ENCODE assay signal across 8 mouse cellular contexts in the genomic region with DNA sequence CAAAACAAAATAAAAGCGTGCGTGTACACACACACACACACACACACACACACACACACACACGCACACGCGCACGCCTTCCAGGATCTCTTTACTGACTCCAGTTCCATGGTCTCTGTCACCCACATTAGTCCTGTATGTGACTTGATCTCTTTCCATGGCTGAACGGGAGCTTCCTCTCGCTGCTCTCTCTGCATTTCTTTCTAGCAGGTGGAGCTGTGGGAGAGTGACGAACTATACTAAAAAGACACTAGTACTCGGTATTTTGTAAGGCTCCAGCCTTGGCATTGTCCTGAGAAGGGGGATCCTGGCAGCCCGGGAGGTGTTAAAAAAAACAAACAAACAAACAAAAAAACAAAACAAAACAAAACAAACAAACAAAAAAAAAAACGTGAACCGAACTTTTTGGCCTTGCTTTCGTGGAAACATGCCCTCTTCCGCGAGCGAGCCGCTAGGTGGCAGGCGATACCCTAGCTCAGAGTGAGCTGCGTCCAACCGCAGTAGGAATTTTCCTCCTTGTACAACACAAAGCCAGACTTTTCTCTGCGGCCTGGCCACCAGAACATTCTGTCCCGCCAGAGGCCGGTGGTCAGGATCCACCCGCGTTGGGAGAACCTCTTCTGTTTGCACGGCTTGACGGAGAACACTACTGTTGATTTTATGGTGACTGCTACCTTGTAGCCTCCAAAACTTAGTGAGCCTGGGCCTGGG. TPM values are rescaled to one million over a fixed set of nuclear protein-coding genes. Genes with fewer than 3 reads are reported as not detected.
DNase-seq lines count a peak whose midpoint lies in the region; ATAC-seq and TF ChIP-seq lines count a peak whose summit lies in the region.

No protein-coding gene starts in this region.

- H3K4me3 ChIP-seq in embryonic fibroblast, embryonic 13.5 days (ENCODE audit: insufficient read depth, low read length) = no peak overlapping the region
- peak overlapping the region; percentile 31; the same call in 1 of the 2 replicates for H3K4me3 ChIP-seq in heart, embryonic 10.5 days
- no peak overlapping the region for H3K4me3 ChIP-seq in kidney, embryonic 14.5 days (ENCODE audit: low read length)
- H3K4me3 ChIP-seq in limb, embryonic 15.5 days = no peak overlapping the region
- no peak overlapping the region for H3K4me3 ChIP-seq in midbrain, postnatal 0 days (ENCODE audit: low read depth, low read length)

- H3K36me3 ChIP-seq in heart, embryonic 10.5 days = no peaks in the 10 kb centered on the region
- H3K36me3 ChIP-seq in kidney, embryonic 14.5 days (ENCODE audit: control insufficient read depth, insufficient read depth, low read length) = no peaks in the 10 kb centered on the region
- H3K36me3 ChIP-seq in limb, embryonic 15.5 days = no peaks in the 10 kb centered on the region
- H3K36me3 ChIP-seq in midbrain, postnatal 0 days (ENCODE audit: insufficient read depth, low read length) = no peaks in the 10 kb centered on the region

- no peaks in the 10 kb centered on the region; the same call in 1 of the 2 replicates for H3K4me1 ChIP-seq in embryonic fibroblast, embryonic 13.5 days (ENCODE audit: control insufficient read depth, insufficient read depth, low read length)
- peaks cover 8% of the 10 kb centered on the region for H3K4me1 ChIP-seq in heart, embryonic 10.5 days
- H3K4me1 ChIP-seq in kidney, embryonic 14.5 days (ENCODE audit: control insufficient read depth, insufficient read depth, low read length) = no peaks in the 10 kb centered on the region
- 0 out of 2 replicates have a peak, but pooled peaks cover 5% of the 10 kb centered on the region for H3K4me1 ChIP-seq in limb, embryonic 15.5 days
- H3K4me1 ChIP-seq in midbrain, postnatal 0 days (ENCODE audit: insufficient read depth, low read length) = no peaks in the 10 kb centered on the region

- H3K4me2 ChIP-seq in kidney, embryonic 14.5 days (replicated peaks; ENCODE audit: low read depth, low read length) = peak overlapping the region; percentile 10; the same call in 1 of the 2 replicates
- H3K4me2 ChIP-seq in limb, embryonic 15.5 days = peak overlapping the region; percentile 31
- H3K4me2 ChIP-seq in midbrain, postnatal 0 days (ENCODE audit: low read depth, low read length, poor library complexity, severe bottlenecking) = no peak overlapping the region

- ATAC-seq in kidney, embryonic 14.5 days (ENCODE audit: low FRiP score, low TSS enrichment) = peak; percentile 54
- ATAC-seq in limb, embryonic 15.5 days (ENCODE audit: insufficient number of reproducible peaks, low FRiP score, low TSS enrichment, low read depth) = peak; percentile 74
- peak; percentile 83 for ATAC-seq in midbrain, postnatal 0 days (ENCODE audit: low FRiP score)

- H3K27me3 ChIP-seq in heart, embryonic 10.5 days (ENCODE audit: insufficient read depth, poor library complexity, severe bottlenecking) = no peaks in the 10 kb centered on the region
- no peaks in the 10 kb centered on the region for H3K27me3 ChIP-seq in kidney, embryonic 14.5 days (ENCODE audit: control insufficient read depth, insufficient read depth, low read length)
- H3K27me3 ChIP-seq in limb, embryonic 15.5 days = no peaks in the 10 kb centered on the region
- no peaks in the 10 kb centered on the region for H3K27me3 ChIP-seq in midbrain, postnatal 0 days (ENCODE audit: insufficient read depth, low read length)

- TF ChIP-seq CTCF in embryonic fibroblast, embryonic 13.5 days (IDR thresholded peaks at IDR 0.05; ENCODE audit: borderline replicate concordance, insufficient read depth, low read length) = peak; percentile 98
- peak; percentile 93 for TF ChIP-seq CTCF in midbrain, postnatal 0 days (IDR thresholded peaks at IDR 0.05)

- TF ChIP-seq POLR2A in embryonic fibroblast, embryonic 13.5 days (IDR thresholded peaks at IDR 0.05; ENCODE audit: low read depth, low read length) = no peak

- no peak overlapping the region for H3K27ac ChIP-seq in embryonic fibroblast, embryonic 13.5 days (ENCODE audit: insufficient read depth, low read length)
- H3K27ac ChIP-seq in heart, embryonic 10.5 days = peak overlapping the region; percentile 10; the same call in 1 of the 2 replicates
- no peak overlapping the region for H3K27ac ChIP-seq in kidney, embryonic 14.5 days (ENCODE audit: low read depth, low read length)
- H3K27ac ChIP-seq in limb, embryonic 15.5 days = 0 out of 2 replicates have a peak overlapping the region, but pooled peaks have one; percentile 47
- H3K27ac ChIP-seq in midbrain, postnatal 0 days (ENCODE audit: low read depth, low read length) = no peak overlapping the region

- H3K9me3 ChIP-seq in heart, embryonic 10.5 days = no peaks in the 10 kb centered on the region
- no peaks in the 10 kb centered on the region for H3K9me3 ChIP-seq in kidney, embryonic 14.5 days (ENCODE audit: control insufficient read depth, low read length)
- H3K9me3 ChIP-seq in limb, embryonic 15.5 days = no peaks in the 10 kb centered on the region
- H3K9me3 ChIP-seq in midbrain, postnatal 0 days (ENCODE audit: low read length) = no peaks in the 10 kb centered on the region

- WGBS in heart, embryonic 10.5 days = 27% methylated on average over 28 of the region's 28 CpGs
- WGBS in kidney, embryonic 14.5 days = 25% methylated on average over 28 of the region's 28 CpGs
- 26% methylated on average over 28 of the region's 28 CpGs for WGBS in limb, embryonic 15.5 days
- 27% methylated on average over 28 of the region's 28 CpGs for WGBS in midbrain, postnatal 0 days

- DNase-seq in 3134 (ENCODE audit: extremely low read depth, insufficient read length, low spot score) = peak; percentile 81
- peak; percentile 61 to 71 for DNase-seq in adrenal gland, postnatal 4 days (ENCODE audit: low spot score in 2 of 2)
- peak; percentile 91 for DNase-seq in heart, embryonic 10.5 days (ENCODE audit: low spot score)
- DNase-seq in midbrain, postnatal 0 days (ENCODE audit: low spot score) = peak; percentile 92
- DNase-seq in spleen, postnatal 14 days (ENCODE audit: low spot score in 2 of 2) = peak; percentile 59 to 72

- H3K9ac ChIP-seq in kidney, embryonic 14.5 days (ENCODE audit: low read depth, low read length) = peak overlapping the region; percentile 37; the same call in 1 of the 2 replicates
- H3K9ac ChIP-seq in limb, embryonic 15.5 days = no peak overlapping the region
- H3K9ac ChIP-seq in midbrain, postnatal 0 days (replicated peaks; ENCODE audit: low read length, poor library complexity, severe bottlenecking) = no peak overlapping the region

RNA-seq across cellular contexts. Expression of a gene that starts 9.9 kb away (rescaled TPM):
- 10 to 100 TPM in 1 of 2 experiments, 1 to 10 TPM in 1; 8.9 to 10.3 TPM for total RNA-seq in adrenal gland, postnatal 4 days (2021)
- polyA plus RNA-seq in embryonic fibroblast, embryonic 13.5 days (2011; ENCODE audit: insufficient read length, low read depth, missing spikeins) = 0.95 and 2.1 TPM in 2 replicates
- polyA plus RNA-seq in heart, embryonic 10.5 days (2016; fragmentation: Nextera tagmentation; extraction: Ambion mirVana) = 2.4 and 5.2 TPM in 2 replicates
- 12.3 and 12.6 TPM in 2 replicates for polyA plus RNA-seq in kidney, embryonic 14.5 days (2014; fragmentation: Nextera tagmentation; extraction: Ambion mirVana)
- 2.5 and 3.6 TPM in 2 replicates for polyA plus RNA-seq in limb, embryonic 15.5 days (2015; fragmentation: Nextera tagmentation; extraction: Ambion mirVana)
- 13.5 and 13.7 TPM in 2 replicates for total RNA-seq in midbrain, postnatal 0 days (2014; rRNA removed)
- polyA plus RNA-seq in midbrain, postnatal 0 days (2015; fragmentation: Nextera tagmentation; extraction: Ambion mirVana) = 24.0 and 25.4 TPM in 2 replicates

RNA-seq across cellular contexts. Expression of a gene that starts 40.4 kb away (rescaled TPM):
- 10 to 100 TPM; 39.8 to 46.4 TPM for total RNA-seq in adrenal gland, postnatal 4 days (2021)
- polyA plus RNA-seq in embryonic fibroblast, embryonic 13.5 days (2011; ENCODE audit: insufficient read length, low read depth, missing spikeins) = 30.0 and 33.7 TPM in 2 replicates
- 5.2 and 13.7 TPM in 2 replicates for polyA plus RNA-seq in heart, embryonic 10.5 days (2016; fragmentation: Nextera tagmentation; extraction: Ambion mirVana)
- 13.0 and 22.1 TPM in 2 replicates for polyA plus RNA-seq in kidney, embryonic 14.5 days (2014; fragmentation: Nextera tagmentation; extraction: Ambion mirVana)
- polyA plus RNA-seq in limb, embryonic 15.5 days (2015; fragmentation: Nextera tagmentation; extraction: Ambion mirVana) = 16.6 and 19.9 TPM in 2 replicates
- total RNA-seq in midbrain, postnatal 0 days (2014; rRNA removed) = 162 and 193 TPM in 2 replicates
- 131 TPM in 2 replicates for polyA plus RNA-seq in midbrain, postnatal 0 days (2015; fragmentation: Nextera tagmentation; extraction: Ambion mirVana)

RNA-seq across cellular contexts. Expression of a gene that starts 51.5 kb away (rescaled TPM):
- 10 to 100 TPM; 67.6 to 68.5 TPM for total RNA-seq in adrenal gland, postnatal 4 days (2021)
- polyA plus RNA-seq in embryonic fibroblast, embryonic 13.5 days (2011; ENCODE audit: insufficient read length, low read depth, missing spikeins) = 97.2 and 101 TPM in 2 replicates
- polyA plus RNA-seq in heart, embryonic 10.5 days (2016; fragmentation: Nextera tagmentation; extraction: Ambion mirVana) = 151 and 209 TPM in 2 replicates
- 237 and 238 TPM in 2 replicates for polyA plus RNA-seq in kidney, embryonic 14.5 days (2014; fragmentation: Nextera tagmentation; extraction: Ambion mirVana)
- 175 and 177 TPM in 2 replicates for polyA plus RNA-seq in limb, embryonic 15.5 days (2015; fragmentation: Nextera tagmentation; extraction: Ambion mirVana)
- 90.2 and 101 TPM in 2 replicates for total RNA-seq in midbrain, postnatal 0 days (2014; rRNA removed)
- 157 and 162 TPM in 2 replicates for polyA plus RNA-seq in midbrain, postnatal 0 days (2015; fragmentation: Nextera tagmentation; extraction: Ambion mirVana)

Comparison
In these comparisons a context has a peak if more than half of its experiments do, and no peak if none do; other contexts are left out.
1. H3K27ac ChIP-seq: peak in heart, embryonic 10.5 days (single experiment) and limb, embryonic 15.5 days (single experiment); none in embryonic fibroblast, embryonic 13.5 days (single experiment), kidney, embryonic 14.5 days (single experiment) and midbrain, postnatal 0 days (single experiment).
2. Peak in every context shown above with its lines, with median percentiles within 50 percentile points of each other: DNase-seq and ATAC-seq.